Mouse (Mus musculus): ENCODE results near the gene Wfdc11. TPM values are rescaled to one million over a fixed set of nuclear protein-coding genes. Genes with fewer than 3 reads are reported as not detected.

The Wfdc11 gene
- polyA plus RNA-seq, 1 experiment: not detected

GRCm38 (mm10) chr2:164684807-164685206 lies 10.9 kb upstream of the Wfdc11 start, which contains the start of gene Wfdc13:
Gene Wfdc13, plus strand, starts transcription at chr2:164685107.
- no peak within 1 kb of the TSS for H3K27ac ChIP-seq (ENCODE audit: insufficient read depth, low read depth, low read length)
- H3K4me1 ChIP-seq (ENCODE audit: control insufficient read depth, insufficient read depth, low read length): peaks cover 16% of the 10 kb centered on the region
- no peak within 1 kb of the TSS for H3K4me3 ChIP-seq (ENCODE audit: insufficient read depth, low read length)

GRCm38 (mm10) chr2:164679906-164680305 lies 6.0 kb upstream of the Wfdc11 start:
- H3K4me3 ChIP-seq (ENCODE audit: insufficient read depth, low read length): no peak overlapping the region
- H3K27ac ChIP-seq (ENCODE audit: insufficient read depth, low read depth, low read length): peak overlapping the region; percentile 25
- TF ChIP-seq CTCF (IDR thresholded peaks at IDR 0.05; ENCODE audit: low read depth, low read length): no peak
- TF ChIP-seq POLR2A (IDR thresholded peaks at IDR 0.05; ENCODE audit: borderline replicate concordance, low read depth, low read length): no peak

More at GRCm38 (mm10) chr2:164684807-164685206, 10.9 kb upstream of the Wfdc11 start, which contains the start of gene Wfdc13:
- no peak for TF ChIP-seq POLR2A (IDR thresholded peaks at IDR 0.05; ENCODE audit: borderline replicate concordance, low read depth, low read length)
- TF ChIP-seq CTCF (IDR thresholded peaks at IDR 0.05; ENCODE audit: low read depth, low read length): no peak

GRCm38 (mm10) chr2:164678848-164679625 lies 5.2 kb upstream of the Wfdc11 start:
- Histone ChIP-seq H3K27ac (ENCODE audit: insufficient read depth, low read depth, low read length) (peak overlapping the region; percentile 74), H3K4me3 (ENCODE audit: insufficient read depth, low read length) (no peak overlapping the region), H3K4me1 (ENCODE audit: control insufficient read depth, insufficient read depth, low read length) (peaks cover 26% of the 10 kb centered on the region)
- TF ChIP-seq CTCF (IDR thresholded peaks at IDR 0.05; ENCODE audit: low read depth, low read length) (peak; percentile 59; the same call in 1 of the 2 replicates), POLR2A (IDR thresholded peaks at IDR 0.05; ENCODE audit: borderline replicate concordance, low read depth, low read length) (no peak)

More at GRCm38 (mm10) chr2:164679906-164680305, 6.0 kb upstream of the Wfdc11 start:
- H3K4me1 ChIP-seq (ENCODE audit: control insufficient read depth, insufficient read depth, low read length): peaks cover 26% of the 10 kb centered on the region

- Histone ChIP-seq H3K27ac (ENCODE audit: insufficient read depth, low read depth, low read length) (no peak overlapping the region), H3K4me3 (ENCODE audit: insufficient read depth, low read length) (no peak overlapping the region), H3K4me1 (ENCODE audit: control insufficient read depth, insufficient read depth, low read length) (peaks cover 26% of the 10 kb centered on the region)
- TF ChIP-seq CTCF (IDR thresholded peaks at IDR 0.05; ENCODE audit: low read depth, low read length): no peak
- no peak for TF ChIP-seq POLR2A (IDR thresholded peaks at IDR 0.05; ENCODE audit: borderline replicate concordance, low read depth, low read length)
Measured at GRCm38 (mm10) chr2:164676916-164677685, 3.2 kb upstream of the Wfdc11 start.

- H3K4me1 ChIP-seq (ENCODE audit: control insufficient read depth, insufficient read depth, low read length): peaks cover 19% of the 10 kb centered on the region
- TF ChIP-seq POLR2A (IDR thresholded peaks at IDR 0.05; ENCODE audit: borderline replicate concordance, low read depth, low read length): no peak
- peak; percentile 10; the same call in 1 of the 2 replicates for TF ChIP-seq CTCF (IDR thresholded peaks at IDR 0.05; ENCODE audit: low read depth, low read length)
- no peak overlapping the region for H3K4me3 ChIP-seq (ENCODE audit: insufficient read depth, low read length)
- no peak overlapping the region for H3K27ac ChIP-seq (ENCODE audit: insufficient read depth, low read depth, low read length)
Measured at GRCm38 (mm10) chr2:164676103-164676502, 2.2 kb upstream of the Wfdc11 start.

GRCm38 (mm10) chr2:164670938-164671337 lies 2.9 kb downstream of the Wfdc11 start:
- peaks cover 5% of the 10 kb centered on the region for H3K4me1 ChIP-seq (ENCODE audit: control insufficient read depth, insufficient read depth, low read length)
- H3K4me3 ChIP-seq (ENCODE audit: insufficient read depth, low read length): no peak overlapping the region
- H3K27ac ChIP-seq (ENCODE audit: insufficient read depth, low read depth, low read length): no peak overlapping the region
- TF ChIP-seq CTCF (IDR thresholded peaks at IDR 0.05; ENCODE audit: low read depth, low read length): no peak
- TF ChIP-seq POLR2A (IDR thresholded peaks at IDR 0.05; ENCODE audit: borderline replicate concordance, low read depth, low read length): no peak

GRCm38 (mm10) chr2:164670261-164670660 lies 3.6 kb downstream of the Wfdc11 start:
- peaks cover 5% of the 10 kb centered on the region for H3K4me1 ChIP-seq (ENCODE audit: control insufficient read depth, insufficient read depth, low read length)
- H3K27ac ChIP-seq (ENCODE audit: insufficient read depth, low read depth, low read length): no peak overlapping the region
- H3K4me3 ChIP-seq (ENCODE audit: insufficient read depth, low read length): no peak overlapping the region
- TF ChIP-seq POLR2A (IDR thresholded peaks at IDR 0.05; ENCODE audit: borderline replicate concordance, low read depth, low read length): no peak
- no peak for TF ChIP-seq CTCF (IDR thresholded peaks at IDR 0.05; ENCODE audit: low read depth, low read length)

GRCm38 (mm10) chr2:164664851-164665250 lies 9.0 kb downstream of the Wfdc11 start:
- Histone ChIP-seq H3K4me3 (ENCODE audit: insufficient read depth, low read length) (no peak overlapping the region), H3K27ac (ENCODE audit: insufficient read depth, low read depth, low read length) (no peak overlapping the region), H3K4me1 (ENCODE audit: control insufficient read depth, insufficient read depth, low read length) (no peaks in the 10 kb centered on the region)
- no peak for TF ChIP-seq POLR2A (IDR thresholded peaks at IDR 0.05; ENCODE audit: borderline replicate concordance, low read depth, low read length)
- TF ChIP-seq CTCF (IDR thresholded peaks at IDR 0.05; ENCODE audit: low read depth, low read length): no peak

GRCm38 (mm10) chr2:164656483-164656882 lies 17.4 kb downstream of the Wfdc11 start, which contains the start of gene Wfdc9:
Gene Wfdc9, minus strand, starts transcription at chr2:164656583.
- Histone ChIP-seq H3K27ac (ENCODE audit: insufficient read depth, low read depth, low read length) (no peak within 1 kb of the TSS), H3K4me3 (ENCODE audit: insufficient read depth, low read length) (no peak within 1 kb of the TSS), H3K4me1 (ENCODE audit: control insufficient read depth, insufficient read depth, low read length) (peaks cover 3% of the 10 kb centered on the region; the same call in 1 of the 2 replicates)
- no peak for TF ChIP-seq CTCF (IDR thresholded peaks at IDR 0.05; ENCODE audit: low read depth, low read length)
- no peak for TF ChIP-seq POLR2A (IDR thresholded peaks at IDR 0.05; ENCODE audit: borderline replicate concordance, low read depth, low read length)
